Mouse (Mus musculus): Measurements from ENCODE around the gene Mtfp1. TPM values are rescaled to one million over a fixed set of nuclear protein-coding genes. Genes with fewer than 3 reads are reported as not detected.
"Not testable (repeated sequence)": the region's sequence is repeated elsewhere in the genome, so short reads cannot be mapped to it uniquely, and the experiment has no call there.

Gene Mtfp1
- total RNA-seq, 2 experiments from 2014 or later = 59.4 to 73.7 TPM

DNA sequence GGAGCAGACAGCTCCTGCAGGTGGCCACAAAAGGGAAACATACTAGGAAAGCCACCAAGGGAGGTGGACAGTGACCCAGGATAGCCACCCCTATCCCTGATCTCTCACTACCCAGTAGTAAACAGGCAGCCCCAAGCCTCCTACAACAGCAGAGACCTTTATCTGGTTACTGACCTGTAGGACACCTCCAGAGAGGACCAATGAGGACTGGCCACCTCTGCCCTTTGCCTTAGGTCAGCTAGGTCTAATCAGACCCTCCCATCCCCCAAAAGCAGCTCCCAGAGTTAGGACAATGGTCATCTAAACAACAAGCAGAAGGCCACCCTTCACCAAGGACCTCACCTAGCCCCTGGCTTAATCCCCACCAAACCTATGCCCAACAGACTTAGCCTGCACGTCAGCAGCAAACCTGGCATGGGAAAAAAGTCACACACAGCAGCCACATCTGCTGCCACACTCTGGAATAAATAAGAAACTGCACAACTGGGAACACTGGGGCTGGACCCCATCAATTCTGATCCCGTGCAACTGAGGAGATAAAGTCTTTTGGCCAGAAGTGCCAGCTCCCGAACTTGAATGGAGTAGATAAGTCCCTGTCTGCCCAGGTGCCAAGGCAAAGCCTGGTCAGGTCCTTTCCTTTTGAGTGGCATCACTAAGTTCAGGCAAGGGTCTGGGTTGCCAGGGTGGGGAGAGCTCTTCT is 22.3 kb upstream of the Mtfp1 start:
- no peak for DNase-seq (ENCODE audit: extremely low spot score in 1 of 2, low spot score in 2 of 2)
- intact Hi-C loops (cut with DNase I) = no loop called here

DNA sequence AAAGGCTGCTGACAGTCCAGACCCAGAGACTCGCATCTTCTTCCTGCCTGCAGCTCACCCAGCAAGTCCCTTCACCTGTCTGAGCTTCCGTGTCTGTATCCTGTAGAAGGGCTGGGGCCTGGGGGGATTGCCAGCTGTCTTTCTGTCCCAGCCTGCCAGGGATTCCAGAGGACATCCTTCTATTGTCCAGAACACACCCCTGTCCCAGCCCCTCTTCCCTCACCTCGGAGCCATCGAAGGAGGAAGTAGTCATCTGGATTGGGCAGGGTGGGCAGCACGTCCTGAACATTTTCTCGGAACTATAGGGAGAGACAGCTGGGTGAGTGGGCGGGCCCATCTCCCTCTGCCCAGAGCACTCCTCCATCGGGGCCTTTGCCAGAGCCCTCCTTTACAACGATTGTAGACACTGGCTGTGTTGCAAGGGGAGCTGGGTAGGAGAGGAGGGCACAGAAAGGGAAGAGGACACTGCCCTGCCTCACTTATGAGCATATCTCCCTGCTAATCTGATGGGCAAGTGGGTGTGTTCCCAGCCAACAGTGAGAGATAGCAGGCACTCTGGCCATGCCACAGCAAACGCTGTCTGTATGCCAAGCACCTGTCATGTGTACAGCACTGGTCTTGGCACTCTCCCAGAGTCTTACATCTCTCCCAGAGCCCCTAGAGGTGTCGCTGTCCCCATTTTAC is 21.4 kb upstream of the Mtfp1 start:
- peak in 1 of 2 experiments; percentile 60 for DNase-seq (ENCODE audit: extremely low spot score in 1 of 2, low spot score in 2 of 2)
- intact Hi-C loops (cut with DNase I) = no loop called here

DNA sequence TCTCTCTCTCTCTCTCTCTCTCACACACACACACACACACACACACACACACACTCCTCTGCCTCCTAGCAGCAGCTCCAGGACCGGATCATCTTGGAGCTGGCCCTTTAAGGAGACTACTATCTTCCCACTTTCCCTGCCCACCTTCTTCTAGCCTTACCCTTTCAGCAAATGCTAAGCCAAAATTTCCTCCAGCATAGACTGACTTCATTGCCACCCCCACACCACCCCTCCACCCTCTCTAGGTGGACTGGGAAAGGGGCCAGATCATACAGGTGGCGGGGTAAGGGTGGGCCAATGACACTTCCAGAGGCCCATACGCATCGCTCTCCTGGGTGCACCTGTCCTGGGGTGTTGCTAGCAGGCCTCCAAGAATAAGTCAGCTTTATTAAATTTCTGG is 20.2 kb upstream of the Mtfp1 start:
- intact Hi-C loops (cut with DNase I) = no loop called here
- DNase-seq (ENCODE audit: extremely low spot score in 1 of 2, low spot score in 2 of 2) = no peak

DNA sequence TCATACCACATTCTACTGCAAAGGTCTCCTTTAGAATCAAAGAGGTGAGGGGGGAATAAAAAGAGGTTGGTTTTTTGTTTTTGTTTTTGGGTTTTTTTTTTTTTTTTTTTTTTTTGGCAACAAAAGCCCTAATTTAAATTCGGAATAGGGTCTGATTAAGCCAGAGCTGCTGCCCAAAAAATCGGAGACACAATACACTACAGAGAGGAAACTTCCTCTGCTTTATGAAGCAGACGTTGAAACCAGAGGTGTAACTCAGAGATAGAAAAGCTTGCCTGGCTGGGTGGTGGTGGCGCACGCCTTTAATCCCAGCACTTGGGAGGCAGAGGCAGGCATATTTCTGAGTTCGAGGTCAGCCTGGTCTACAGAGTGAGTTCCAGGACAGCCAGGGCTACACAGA is 19.3 kb upstream of the Mtfp1 start:
- intact Hi-C loops (cut with DNase I) = not testable (repeated sequence)

DNA sequence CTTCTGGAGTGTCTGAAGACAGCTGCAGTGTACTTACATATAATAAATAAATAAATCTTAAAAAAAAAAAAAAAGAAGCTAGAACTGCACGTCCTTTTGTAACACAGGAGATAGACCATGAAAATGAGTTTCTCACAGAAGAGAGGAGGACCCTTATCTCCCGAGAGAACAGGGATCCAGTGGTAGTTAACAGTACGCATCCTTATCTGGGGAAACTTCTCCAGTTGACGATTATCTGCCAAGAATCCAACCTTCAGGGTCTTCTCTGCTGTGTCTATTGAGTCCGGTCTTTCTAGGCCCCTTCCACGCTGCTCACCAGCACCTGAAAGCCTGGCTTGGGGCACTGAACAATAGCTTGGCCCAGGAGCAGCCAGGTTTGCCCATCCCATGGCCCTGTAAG is 18.7 kb upstream of the Mtfp1 start:
- no peak for DNase-seq (ENCODE audit: extremely low spot score in 1 of 2, low spot score in 2 of 2)
- intact Hi-C loops (cut with DNase I) = no loop called here

More for the DNA sequence above, 19.3 kb upstream of the Mtfp1 start:
- not testable (repeated sequence) for DNase-seq (ENCODE audit: extremely low spot score in 1 of 2, low spot score in 2 of 2)

DNA sequence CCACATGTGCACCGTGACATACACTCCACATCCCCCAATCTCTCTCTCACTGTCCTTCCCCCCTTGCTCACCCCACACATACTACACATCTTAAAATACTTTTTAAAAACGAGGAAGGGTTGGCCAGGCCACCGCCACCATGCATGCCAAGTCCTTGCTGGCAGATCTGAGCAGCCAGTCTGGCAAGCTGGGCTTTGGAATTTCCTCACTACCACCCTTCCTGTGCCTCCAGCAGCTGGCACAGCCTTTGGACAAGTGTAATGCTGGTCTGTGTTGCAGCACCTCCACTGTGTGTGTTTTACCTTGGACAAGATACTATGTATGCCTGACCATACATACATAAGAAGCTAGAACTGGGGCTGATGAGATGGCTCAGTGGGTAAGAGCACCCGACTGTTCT is 18.3 kb upstream of the Mtfp1 start:
- intact Hi-C loops (cut with DNase I) = no loop called here
- no peak for DNase-seq (ENCODE audit: extremely low spot score in 1 of 2, low spot score in 2 of 2)

DNA sequence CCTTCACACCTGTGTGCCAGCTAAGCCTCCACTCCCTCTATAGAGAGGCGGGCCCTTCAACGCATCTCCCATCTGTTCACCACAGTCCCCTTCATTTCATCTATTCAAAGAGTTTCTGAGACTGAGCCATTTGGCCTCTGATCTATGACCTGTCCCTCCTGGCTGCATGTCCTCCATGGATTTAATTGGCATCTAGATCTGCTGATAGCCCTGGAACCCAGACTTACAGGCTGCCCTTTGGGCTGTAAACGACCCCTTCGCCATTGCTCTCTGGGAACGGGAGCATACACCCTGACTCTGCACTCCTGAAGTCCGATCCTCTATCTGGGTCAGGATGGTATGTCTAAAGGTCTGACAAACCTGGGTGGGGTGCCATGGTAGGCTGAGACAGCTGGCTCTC is 17.6 kb upstream of the Mtfp1 start:
- intact Hi-C loops (cut with DNase I) = no loop called here
- no peak for DNase-seq (ENCODE audit: extremely low spot score in 1 of 2, low spot score in 2 of 2)

DNA sequence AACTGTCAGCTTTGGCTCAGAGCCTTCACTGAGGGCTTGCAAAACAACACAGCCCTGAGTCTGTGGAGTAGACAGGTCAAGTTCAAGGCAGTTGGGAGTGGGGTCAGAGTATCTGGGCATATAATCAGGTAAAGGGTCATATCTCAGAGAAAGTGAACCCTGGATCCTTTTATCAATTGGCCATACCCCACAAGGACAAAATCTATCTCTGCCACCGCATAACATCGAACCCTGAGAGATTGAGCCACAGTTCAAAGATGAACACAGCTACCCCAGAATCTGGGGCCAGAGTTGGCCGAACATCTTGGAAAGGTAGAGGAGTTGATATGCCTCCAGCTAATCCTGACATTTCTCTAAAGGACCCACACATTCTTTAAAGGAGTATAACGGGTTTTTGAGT is 16.8 kb upstream of the Mtfp1 start:
- no peak for DNase-seq (ENCODE audit: extremely low spot score in 1 of 2, low spot score in 2 of 2)

DNA sequence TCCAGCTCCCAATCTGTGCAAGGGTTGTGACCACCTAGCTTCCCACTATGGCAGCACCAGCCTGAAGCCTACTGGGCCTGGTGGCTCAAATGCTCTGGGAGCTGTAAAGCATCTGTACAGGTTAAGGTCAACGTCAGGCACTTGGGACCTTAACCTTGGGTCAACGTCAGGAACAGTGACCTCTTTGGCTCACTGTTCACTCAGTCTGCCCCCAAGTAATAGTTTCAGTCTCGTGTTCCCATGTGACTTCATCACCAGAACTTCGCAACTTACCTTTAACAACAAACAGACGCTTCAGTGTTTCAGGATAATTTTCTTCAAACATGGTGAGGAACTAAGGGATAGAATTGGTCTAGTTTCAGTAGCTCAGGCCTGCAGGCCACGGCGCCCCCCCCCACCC is 13.4 kb upstream of the Mtfp1 start:
- intact Hi-C loops (cut with DNase I) = no loop called here
- DNase-seq (ENCODE audit: extremely low spot score in 1 of 2, low spot score in 2 of 2) = no peak

More for the DNA sequence above, 16.8 kb upstream of the Mtfp1 start:
- intact Hi-C loops (cut with DNase I) = no loop called here

DNA sequence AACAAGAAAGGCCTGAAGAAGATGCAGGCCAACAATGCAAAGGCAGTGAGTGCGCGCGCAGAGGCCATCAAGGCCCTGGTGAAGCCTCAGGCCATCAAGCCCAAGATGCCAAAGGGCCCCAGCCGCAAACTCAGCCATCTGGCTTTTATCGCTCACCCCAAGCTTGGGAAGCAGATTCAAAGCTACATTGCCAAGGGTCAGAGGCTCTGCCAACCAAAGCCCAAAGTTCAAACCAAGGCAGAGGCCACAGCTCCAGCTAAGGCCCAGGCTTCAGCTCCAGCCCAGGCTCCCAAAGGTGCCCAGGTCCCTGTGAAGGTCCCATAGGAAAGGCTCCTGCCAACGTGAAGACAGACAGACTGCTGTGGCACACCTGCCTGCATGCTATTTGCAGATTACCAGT is 12.7 kb upstream of the Mtfp1 start:
- DNase-seq (ENCODE audit: extremely low spot score in 1 of 2, low spot score in 2 of 2); intact Hi-C loops (cut with DNase I): not testable (repeated sequence)

DNA sequence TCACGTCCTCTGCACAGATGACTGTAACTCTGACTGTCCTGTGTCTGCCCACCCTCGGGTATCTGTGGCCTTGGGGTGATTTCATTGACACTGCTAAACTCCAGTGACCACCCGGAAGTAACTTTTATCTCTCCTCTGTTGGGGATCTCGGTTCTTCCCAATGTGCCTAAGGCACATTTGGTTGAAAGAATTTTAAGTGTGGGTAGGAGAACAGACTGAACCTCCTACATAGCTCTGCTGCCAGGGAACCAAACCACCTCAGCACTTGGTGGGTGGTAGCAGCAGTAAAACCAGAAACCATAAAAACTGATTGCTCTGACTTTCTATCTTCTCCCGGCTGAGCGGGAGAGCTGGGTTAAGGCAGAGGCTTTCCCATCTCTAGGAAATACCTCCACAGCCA is 10.2 kb upstream of the Mtfp1 start:
- DNase-seq (ENCODE audit: extremely low spot score in 1 of 2, low spot score in 2 of 2) = no peak
- intact Hi-C loops (cut with DNase I) = no loop called here

DNA sequence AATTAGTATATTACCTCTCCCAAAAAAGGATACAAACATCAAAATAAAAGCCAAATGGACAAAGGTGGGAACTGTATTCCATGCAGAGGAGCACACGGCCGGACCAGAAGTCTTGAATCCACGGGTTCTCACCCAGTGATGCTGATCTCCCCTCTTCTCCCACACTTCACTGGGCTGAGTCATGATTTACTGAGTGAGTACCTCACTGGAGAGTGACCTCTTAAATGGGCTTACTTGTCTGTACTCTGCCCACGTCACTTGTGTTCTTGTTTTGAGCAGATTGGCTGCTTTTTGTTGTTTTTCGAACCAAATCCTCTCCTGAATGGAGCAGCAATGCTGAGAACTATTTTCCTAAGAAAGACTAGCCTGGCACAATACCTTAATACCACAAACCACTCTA is 9.7 kb upstream of the Mtfp1 start:
- intact Hi-C loops (cut with DNase I) = no loop called here
- DNase-seq (ENCODE audit: extremely low spot score in 1 of 2, low spot score in 2 of 2) = no peak

DNA sequence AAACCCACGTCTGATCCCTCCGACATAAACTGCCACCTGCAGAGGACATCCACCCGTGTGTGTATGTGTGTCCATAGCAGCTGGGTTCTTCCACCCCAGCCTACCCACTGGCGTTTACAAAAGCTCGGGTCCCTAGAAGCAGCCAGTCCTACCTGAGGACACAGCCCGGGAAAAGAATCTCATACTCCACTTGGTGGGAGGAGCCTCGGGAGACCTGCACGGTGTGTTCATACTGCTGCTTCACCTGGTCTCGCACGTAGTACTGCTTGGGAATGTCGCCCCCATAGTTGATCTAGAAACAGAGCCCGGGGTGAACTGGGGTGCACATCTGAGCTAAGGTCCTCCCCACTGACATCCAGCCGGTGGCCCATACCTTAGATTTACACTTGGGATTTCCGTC is 8.3 kb upstream of the Mtfp1 start:
- DNase-seq (ENCODE audit: extremely low spot score in 1 of 2, low spot score in 2 of 2) = no peak
- intact Hi-C loops (cut with DNase I) = no loop called here

DNA sequence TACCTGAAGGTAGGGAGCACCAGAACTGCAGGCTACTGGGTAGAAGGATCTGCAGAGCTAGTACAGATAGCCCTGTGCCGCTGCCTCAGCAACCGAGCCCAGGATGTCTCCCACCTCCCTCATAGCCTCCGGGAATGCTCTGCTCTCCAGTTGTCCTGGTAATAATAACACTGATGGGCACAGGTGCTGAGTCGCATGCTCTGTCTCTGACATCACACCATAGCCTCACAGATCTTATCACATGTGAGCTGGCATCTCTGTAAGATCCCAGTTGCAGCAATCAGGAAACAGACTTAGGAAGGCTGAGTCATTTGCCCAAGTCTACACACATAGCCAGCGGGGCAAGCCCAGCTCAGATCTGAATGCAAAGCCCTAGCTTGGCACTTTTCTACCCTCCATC is 6.6 kb upstream of the Mtfp1 start:
- DNase-seq (ENCODE audit: extremely low spot score in 1 of 2, low spot score in 2 of 2) = no peak
- intact Hi-C loops (cut with DNase I) = no loop called here

DNA sequence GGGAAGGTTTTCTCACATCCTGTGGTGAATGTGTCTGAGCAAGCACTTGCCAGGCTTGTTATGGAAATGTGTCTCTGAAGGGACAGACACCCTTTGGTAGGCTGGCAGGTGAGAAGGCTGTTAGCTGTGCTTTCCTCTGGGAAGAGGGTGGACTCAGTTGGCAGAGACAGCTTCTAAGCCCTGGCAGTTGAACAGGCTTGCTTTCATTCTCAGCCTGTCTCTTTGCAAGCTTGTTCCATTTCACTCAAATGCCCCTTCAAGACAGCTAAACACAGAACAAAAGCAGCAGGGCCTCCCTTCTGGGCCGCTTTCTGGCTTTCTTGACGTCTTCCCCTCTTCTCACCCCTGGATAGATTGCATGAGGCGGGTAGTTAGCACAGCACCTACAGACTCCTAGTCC is 4.2 kb upstream of the Mtfp1 start:
- intact Hi-C loops (cut with DNase I) = no loop called here

DNA sequence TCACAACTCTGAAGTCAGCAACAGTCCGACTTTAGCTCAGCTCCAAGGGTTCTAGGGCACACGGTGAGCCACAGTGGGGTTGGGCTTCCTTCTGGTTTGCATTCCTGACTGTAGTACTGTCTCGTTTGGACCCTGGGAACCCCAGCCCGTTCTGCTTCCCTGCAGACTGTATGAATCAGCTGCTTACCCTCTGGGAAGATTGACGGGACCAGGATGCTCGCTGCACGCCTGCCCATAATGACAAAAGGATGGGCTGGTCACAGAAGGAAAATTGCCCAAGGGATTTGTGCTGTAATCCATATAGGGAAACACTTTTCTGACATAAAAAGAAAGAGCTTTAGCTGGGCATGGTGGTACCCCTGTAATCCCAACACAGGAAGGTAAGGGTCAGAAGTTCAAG is 3.6 kb upstream of the Mtfp1 start:
- DNase-seq (ENCODE audit: extremely low spot score in 1 of 2, low spot score in 2 of 2) = no peak
- intact Hi-C loops (cut with DNase I) = no loop called here

More for the DNA sequence above, 4.2 kb upstream of the Mtfp1 start:
- DNase-seq (ENCODE audit: extremely low spot score in 1 of 2, low spot score in 2 of 2) = no peak

DNA sequence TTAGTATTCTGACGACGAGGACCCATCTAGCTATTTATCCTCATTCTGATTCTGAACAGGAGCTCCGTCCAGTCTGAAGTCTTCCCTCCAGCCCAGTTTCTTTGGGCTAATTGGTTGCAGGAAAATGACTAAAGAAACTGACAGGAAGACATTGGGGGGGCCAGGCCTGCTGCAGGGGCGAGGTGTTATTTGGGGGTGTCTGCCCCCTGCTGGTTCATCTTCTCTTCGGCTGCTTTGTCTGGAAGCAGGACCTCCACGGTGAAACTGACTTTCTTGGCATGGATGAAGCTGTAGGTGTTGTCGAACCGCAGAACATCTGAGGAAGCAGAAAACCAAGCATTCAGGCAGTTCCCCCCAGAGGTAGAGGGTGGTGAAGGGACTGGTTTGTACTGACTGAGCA is 2.9 kb upstream of the Mtfp1 start:
- intact Hi-C loops (cut with DNase I) = no loop called here
- no peak for DNase-seq (ENCODE audit: extremely low spot score in 1 of 2, low spot score in 2 of 2)

DNA sequence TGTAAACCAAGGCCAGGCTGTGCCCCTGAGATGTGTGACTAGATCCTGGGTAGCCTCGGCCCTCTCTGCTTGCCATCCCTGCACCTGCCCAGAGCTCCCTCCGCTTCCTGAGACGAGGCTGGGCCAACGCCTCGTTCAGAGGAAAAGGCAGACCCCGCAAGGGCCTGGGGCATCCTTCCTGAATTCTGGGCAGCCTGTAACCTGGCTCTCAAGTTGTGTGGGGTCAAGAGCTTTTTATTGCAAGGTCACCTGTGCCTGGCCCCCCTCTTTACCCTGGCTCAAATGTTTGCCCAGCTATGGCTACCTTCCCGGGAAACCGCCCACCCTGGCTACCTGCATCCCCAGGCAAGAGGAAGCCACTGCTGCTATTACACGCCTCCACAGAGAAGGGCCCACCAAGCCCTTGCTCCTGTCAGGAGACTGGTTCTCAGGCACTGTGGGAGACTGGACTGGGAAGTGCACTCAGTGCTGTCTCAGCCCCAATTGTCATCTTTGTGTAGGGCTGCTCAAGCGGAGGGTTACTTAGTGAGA is 1.9 kb upstream of the Mtfp1 start:
- intact Hi-C loops (cut with DNase I) = no loop called here
- DNase-seq (ENCODE audit: extremely low spot score in 1 of 2, low spot score in 2 of 2) = no peak

DNA sequence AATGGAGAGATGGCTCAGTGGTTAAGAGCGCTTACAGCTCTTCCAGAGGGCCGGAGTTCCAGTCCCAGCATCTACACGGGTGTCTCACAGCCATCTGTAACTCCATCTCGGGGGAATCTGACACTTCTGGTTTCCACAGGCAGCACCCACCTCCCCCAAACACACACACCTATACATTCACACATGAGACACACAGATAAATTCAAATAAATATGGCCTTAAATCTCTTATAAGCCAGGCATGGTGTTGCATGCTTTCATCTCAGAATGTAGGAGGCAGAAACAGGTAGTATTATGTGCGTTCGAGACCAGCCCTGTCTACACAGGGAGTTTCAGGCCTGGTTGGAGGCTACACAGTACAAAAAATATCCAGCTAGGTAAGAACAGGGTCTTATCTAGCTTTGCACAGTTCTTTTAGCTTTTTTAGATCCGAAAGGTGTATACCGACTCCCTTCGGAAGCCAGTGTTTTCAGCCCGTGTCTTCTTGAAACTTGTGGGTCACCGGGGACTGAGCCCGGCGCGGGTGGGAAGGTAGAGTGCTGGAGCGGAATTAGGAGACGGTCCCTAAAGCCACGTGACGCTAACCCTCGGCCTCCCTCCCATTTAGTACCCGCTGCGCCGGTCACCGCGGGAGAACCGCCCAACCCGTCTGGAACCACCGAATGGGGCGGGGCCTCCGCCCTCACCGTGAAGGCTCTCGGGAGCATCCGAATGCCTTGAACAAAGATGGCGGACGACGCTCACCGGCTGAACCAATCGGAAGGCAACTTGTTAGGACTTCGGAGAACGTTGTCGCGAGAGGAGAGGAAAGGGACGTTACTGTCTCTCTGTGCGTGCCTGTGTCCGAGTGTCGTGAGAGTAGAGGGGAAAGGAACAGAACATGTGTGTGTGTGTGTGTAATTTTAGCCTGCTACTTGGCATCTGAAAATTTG is 1.1 kb upstream of the Mtfp1 start:
- intact Hi-C loops (cut with DNase I) = no loop called here
- peak; percentile 97 to 99 for DNase-seq (ENCODE audit: extremely low spot score in 1 of 2, low spot score in 2 of 2)

Data from left cerebral cortex, postnatal 10 days (tissue).